Mouse (Mus musculus): ENCODE measurements around the gene Rbl2.

- TF ChIP-seq CTCF (IDR thresholded peaks at IDR 0.05) (peak; percentile 30), EP300 (IDR thresholded peaks at IDR 0.05) (no peak)
Observed at GRCm38 (mm10) chr8:91153831-91154230, 84.0 kb downstream of the Rbl2 start.
